Mouse (Mus musculus) heart, embryonic 15.5 days (tissue): Measurements from ENCODE around the gene Gm45234. TPM values are rescaled to one million over a fixed set of nuclear protein-coding genes. Genes with fewer than 3 reads are reported as not detected.
"Not testable (repeated sequence)": the region's sequence is repeated elsewhere in the genome, so short reads cannot be mapped to it uniquely, and the experiment has no call there.

Experiments
- ATAC-seq: fragments of 200-750 bp; cut with Nextera tagmentation; replicated peaks from 2 replicates; pipeline ENCODE4 v1.8.0; 2017; ENCODE audit warnings: low read depth, moderate TSS enrichment; ENCODE audit not compliant: insufficient number of reproducible peaks, insufficient read depth, low FRiP score
- H3K27ac ChIP-seq: fragments of 300-500 bp; sonication (generic); 2 replicates; pipeline ENCODE4 v1.5.1; 2015; ENCODE audit warnings: mild to moderate bottlenecking, inconsistent platforms
- H3K27me3 ChIP-seq: fragments of 300-500 bp; sonication (generic); 2 replicates; pipeline ENCODE4 v1.6.1; 2015; ENCODE audit warnings: inconsistent platforms
- H3K36me3 ChIP-seq: fragments of 300-500 bp; sonication (generic); 2 replicates; pipeline ENCODE4 v1.6.1; 2015; ENCODE audit warnings: mild to moderate bottlenecking, inconsistent platforms
- H3K4me1 ChIP-seq: fragments of 300-500 bp; sonication (generic); replicated peaks from 2 replicates; pipeline ENCODE4 v1.6.1; 2015; ENCODE audit warnings: inconsistent platforms
- H3K4me2 ChIP-seq: fragments of 300-500 bp; sonication (generic); 2 replicates; pipeline ENCODE4 v1.6.1; 2015; ENCODE audit warnings: inconsistent platforms, mild to moderate bottlenecking, moderate library complexity
- H3K4me3 ChIP-seq: fragments of 300-500 bp; sonication (generic); 2 replicates; pipeline ENCODE4 v1.5.1; 2015; ENCODE audit warnings: mild to moderate bottlenecking, inconsistent platforms
- H3K9ac ChIP-seq: fragments of 300-500 bp; sonication (generic); 2 replicates; pipeline ENCODE4 v1.6.1; 2015; ENCODE audit warnings: mild to moderate bottlenecking, inconsistent platforms
- H3K9me3 ChIP-seq: fragments of 300-500 bp; sonication (generic); replicated peaks from 2 replicates; pipeline ENCODE4 v1.6.1; 2016; ENCODE audit warnings: inconsistent platforms
- WGBS: fragments of 180-500 bp; shearing (Covaris S2); methylation state at CpG from one replicate; pipeline ENCODE4 v1.1.7; 2015; ENCODE audit warnings: mixed read lengths; 5-methylcytosine and 5-hydroxymethylcytosine counted together
- polyA plus RNA-seq: library from polyadenylated mRNA; unstranded; fragments of >200 nt; fragmentation: Nextera tagmentation; extraction: Ambion mirVana; gene quantifications from 2 replicates; pipeline ENCODE4 v1.2.1, GENCODE M21; 2015

Gm45234 gene
- polyA plus RNA-seq: not detected in 2 replicates

- no peaks in the 10 kb centered on the region for H3K9me3 ChIP-seq
Measured at GRCm38 (mm10) chr6:124755831-124756595, at the start of gene Gm45234, which contains the start of gene Atn1. Gene Gm45234, minus strand, starts transcription at chr6:124756021. Gene Atn1, minus strand, starts transcription at chr6:124756524.

DNA sequence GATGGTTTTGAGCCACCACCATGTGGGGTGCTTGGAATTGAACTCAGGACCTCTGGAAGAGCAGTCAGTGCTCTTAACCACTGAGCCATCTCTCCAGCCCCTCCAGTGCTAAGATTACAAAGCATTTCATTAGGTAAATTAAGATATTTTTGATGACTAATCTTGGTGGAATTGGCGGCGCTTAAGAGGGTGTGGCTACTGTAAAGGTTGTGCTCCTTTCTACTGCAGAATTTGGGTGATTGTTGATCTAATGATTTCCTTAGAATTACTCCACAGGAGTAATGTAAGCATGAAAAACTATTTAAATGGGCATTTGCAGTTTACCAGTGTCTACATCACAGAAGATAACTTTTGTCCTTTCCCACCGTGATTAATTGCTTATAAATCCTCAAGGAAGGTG lies 48.5 kb upstream of the Gm45234 start:
- 83% methylated on average over 3 of the region's 3 CpGs for whole genome bisulfite sequencing
- H3K9me3 ChIP-seq: no peaks in the 10 kb centered on the region
- no peak for ATAC-seq

More at GRCm38 (mm10) chr6:124755831-124756595, at the start of gene Gm45234, which contains the start of gene Atn1:
- Histone ChIP-seq H3K27me3 (no peaks in the 10 kb centered on the region), H3K4me1 (peaks cover 48% of the 10 kb centered on the region), H3K4me3 (peak within 1 kb of the TSS; percentile 84), H3K27ac (peak within 1 kb of the TSS; percentile 96), H3K36me3 (no peaks in the 10 kb centered on the region), H3K4me2 (peak within 1 kb of the TSS; percentile 87), H3K9ac (peak within 1 kb of the TSS; percentile 89)
- ATAC-seq: peak; percentile 73
- under 1% methylated on average over 41 of the region's 100 CpGs for WGBS

GRCm38 (mm10) chr6:124803691-124804090 lies 47.9 kb upstream of the Gm45234 start:
- 91% methylated on average over 4 of the region's 4 CpGs for WGBS
- H3K9ac ChIP-seq, H3K27ac ChIP-seq, H3K4me3 ChIP-seq, H3K9me3 ChIP-seq, H3K36me3 ChIP-seq, ATAC-seq, H3K4me2 ChIP-seq, H3K27me3 ChIP-seq: not testable (repeated sequence)
- H3K4me1 ChIP-seq: peaks cover 28% of the 10 kb centered on the region

More for the DNA sequence above, 48.5 kb upstream of the Gm45234 start:
- H3K4me1 ChIP-seq: peaks cover 28% of the 10 kb centered on the region
- H3K4me2 ChIP-seq: no peak overlapping the region
- no peaks in the 10 kb centered on the region for H3K27me3 ChIP-seq
- no peaks in the 10 kb centered on the region for H3K36me3 ChIP-seq
- no peak overlapping the region for H3K9ac ChIP-seq
- H3K27ac ChIP-seq: 0 out of 2 replicates have a peak overlapping the region, but pooled peaks have one; percentile 91
- no peak overlapping the region for H3K4me3 ChIP-seq

- Histone ChIP-seq H3K4me1 (peaks cover 25% of the 10 kb centered on the region), H3K27ac (no peak overlapping the region), H3K4me3 (no peak overlapping the region), H3K27me3 (no peaks in the 10 kb centered on the region), H3K36me3 (no peaks in the 10 kb centered on the region), H3K4me2 (no peak overlapping the region), H3K9me3 (no peaks in the 10 kb centered on the region), H3K9ac (no peak overlapping the region)
- WGBS: 77% methylated on average over 3 of the region's 3 CpGs
- no peak for ATAC-seq
Measured at GRCm38 (mm10) chr6:124803061-124803460, 47.2 kb upstream of the Gm45234 start.

GRCm38 (mm10) chr6:124802400-124802799 lies 46.6 kb upstream of the Gm45234 start:
- WGBS: 14% methylated on average over 7 of the region's 9 CpGs
- not testable (repeated sequence) for H3K27me3 ChIP-seq, H3K36me3 ChIP-seq, H3K9ac ChIP-seq, ATAC-seq, H3K9me3 ChIP-seq, H3K27ac ChIP-seq
- Histone ChIP-seq H3K4me2 (peak overlapping the region; percentile 49), H3K4me1 (peaks cover 20% of the 10 kb centered on the region), H3K4me3 (peak overlapping the region; percentile 28)

DNA sequence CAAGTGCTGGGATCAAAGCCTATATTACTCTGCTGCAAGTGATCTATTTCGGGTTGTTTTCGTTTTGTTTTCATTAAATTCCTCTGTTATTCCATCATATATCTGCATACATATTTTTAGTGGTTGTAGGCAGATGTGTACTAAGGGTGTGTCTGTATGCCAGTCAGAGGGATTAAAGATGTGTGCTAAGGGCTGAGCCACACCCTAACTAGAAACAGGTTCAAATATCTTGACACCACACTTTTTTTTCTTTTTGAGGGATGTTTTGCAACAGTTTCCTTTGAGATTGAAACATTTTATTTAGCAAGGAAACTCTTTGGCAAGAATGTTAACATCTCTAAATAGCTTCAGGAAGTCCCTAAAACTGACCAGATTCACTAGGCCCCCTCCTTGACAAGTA lies 40.4 kb upstream of the Gm45234 start:
- no peak overlapping the region for H3K4me3 ChIP-seq
- no peak overlapping the region for H3K27ac ChIP-seq
- no peak overlapping the region for H3K9ac ChIP-seq
- ATAC-seq: no peak
- no peak overlapping the region for H3K4me2 ChIP-seq
- H3K27me3 ChIP-seq: no peaks in the 10 kb centered on the region
- 74% methylated on average over 2 of the region's 2 CpGs for WGBS
- no peaks in the 10 kb centered on the region for H3K4me1 ChIP-seq
- no peaks in the 10 kb centered on the region for H3K9me3 ChIP-seq
- H3K36me3 ChIP-seq: no peaks in the 10 kb centered on the region

- Histone ChIP-seq H3K9me3 (no peaks in the 10 kb centered on the region), H3K36me3 (no peaks in the 10 kb centered on the region), H3K4me3 (no peak overlapping the region), H3K4me2 (no peak overlapping the region), H3K27me3 (no peaks in the 10 kb centered on the region), H3K9ac (no peak overlapping the region), H3K4me1 (no peaks in the 10 kb centered on the region), H3K27ac (no peak overlapping the region)
- WGBS: 77% methylated on average over 4 of the region's 4 CpGs
- ATAC-seq: no peak
Measured at GRCm38 (mm10) chr6:124795781-124796180, 40.0 kb upstream of the Gm45234 start.

- no peak for ATAC-seq
- Histone ChIP-seq H3K36me3 (no peaks in the 10 kb centered on the region), H3K9ac (no peak overlapping the region), H3K4me1 (no peaks in the 10 kb centered on the region), H3K27me3 (no peaks in the 10 kb centered on the region), H3K4me2 (no peak overlapping the region), H3K9me3 (no peaks in the 10 kb centered on the region), H3K27ac (no peak overlapping the region), H3K4me3 (no peak overlapping the region)
- 75% methylated on average over 3 of the region's 3 CpGs for WGBS
Measured at GRCm38 (mm10) chr6:124791911-124792310, 36.1 kb upstream of the Gm45234 start.

DNA sequence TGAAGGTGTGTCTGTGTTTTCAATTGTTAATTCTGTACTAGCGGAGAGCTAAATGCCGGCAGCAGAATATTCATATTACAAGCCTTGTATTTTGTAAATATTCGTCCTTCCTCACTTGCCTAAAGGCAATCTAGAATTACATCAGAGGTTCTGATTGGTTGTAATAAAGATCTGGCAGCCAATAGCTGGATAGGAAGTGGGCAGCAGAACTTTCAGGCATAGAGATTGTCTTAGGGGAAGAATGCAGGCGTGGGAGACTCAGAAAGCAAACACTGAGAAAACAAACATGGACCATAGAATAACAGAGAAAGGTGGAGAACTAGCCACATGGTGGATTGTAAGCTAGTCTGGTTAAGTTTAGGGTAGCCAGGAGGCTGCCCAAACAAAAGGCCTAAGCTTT lies 34.3 kb upstream of the Gm45234 start:
- H3K36me3 ChIP-seq: no peaks in the 10 kb centered on the region
- 63% methylated on average over 4 of the region's 4 CpGs for WGBS
- H3K9ac ChIP-seq: no peak overlapping the region
- no peak for ATAC-seq
- no peaks in the 10 kb centered on the region for H3K9me3 ChIP-seq
- H3K4me3 ChIP-seq: no peak overlapping the region
- H3K4me2 ChIP-seq: no peak overlapping the region
- no peaks in the 10 kb centered on the region for H3K4me1 ChIP-seq
- H3K27me3 ChIP-seq: no peaks in the 10 kb centered on the region
- H3K27ac ChIP-seq: no peak overlapping the region

DNA sequence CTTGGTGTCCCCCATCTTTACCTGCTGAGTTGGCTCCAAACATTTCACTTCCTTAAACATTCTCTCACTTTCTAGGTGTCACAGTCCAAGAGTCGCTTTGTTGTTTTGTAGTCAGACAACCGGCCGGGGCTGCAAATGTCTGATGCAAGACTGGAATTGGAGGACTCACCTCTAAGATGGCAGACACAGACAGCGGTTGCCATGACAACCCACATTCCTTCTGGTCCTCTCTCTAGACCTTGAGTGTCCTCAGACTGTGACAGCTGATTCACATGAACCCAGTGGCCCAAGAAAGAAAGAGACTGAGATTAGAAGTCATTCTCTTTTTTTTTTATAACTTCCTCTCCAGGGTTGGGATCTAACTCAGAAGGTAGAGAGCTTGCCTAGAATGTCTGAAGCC lies 33.7 kb upstream of the Gm45234 start:
- WGBS: 79% methylated on average over 4 of the region's 4 CpGs
- Histone ChIP-seq H3K9ac (no peak overlapping the region), H3K4me3 (no peak overlapping the region), H3K4me1 (no peaks in the 10 kb centered on the region), H3K36me3 (no peaks in the 10 kb centered on the region), H3K27me3 (no peaks in the 10 kb centered on the region), H3K9me3 (no peaks in the 10 kb centered on the region), H3K27ac (no peak overlapping the region), H3K4me2 (no peak overlapping the region)
- no peak for ATAC-seq

GRCm38 (mm10) chr6:124787722-124788121 lies 31.9 kb upstream of the Gm45234 start:
- Histone ChIP-seq H3K27me3 (no peaks in the 10 kb centered on the region), H3K36me3 (no peaks in the 10 kb centered on the region), H3K4me1 (peaks cover 1% of the 10 kb centered on the region), H3K9me3 (no peaks in the 10 kb centered on the region), H3K4me2 (no peak overlapping the region), H3K9ac (no peak overlapping the region), H3K4me3 (no peak overlapping the region), H3K27ac (no peak overlapping the region)
- 71% methylated on average over 10 of the region's 10 CpGs for WGBS
- no peak for ATAC-seq
